Mouse (Mus musculus) urinary bladder, postnatal 14 days (tissue): ENCODE results near the gene Agpat2.
A peak's percentile ranks its signal among the peaks of the same experiment; 100 is the strongest.

Source experiments
- DNase-seq: peaks from one replicate; pipeline ENCODE4 v3.0.0; 2021; ENCODE audit warnings: low spot score

Gene Agpat2

GRCm38 (mm10) chr2:26595725-26596435 lies 8.3 kb downstream of the Agpat2 start:
- DNase-seq, result no peak

DNA sequence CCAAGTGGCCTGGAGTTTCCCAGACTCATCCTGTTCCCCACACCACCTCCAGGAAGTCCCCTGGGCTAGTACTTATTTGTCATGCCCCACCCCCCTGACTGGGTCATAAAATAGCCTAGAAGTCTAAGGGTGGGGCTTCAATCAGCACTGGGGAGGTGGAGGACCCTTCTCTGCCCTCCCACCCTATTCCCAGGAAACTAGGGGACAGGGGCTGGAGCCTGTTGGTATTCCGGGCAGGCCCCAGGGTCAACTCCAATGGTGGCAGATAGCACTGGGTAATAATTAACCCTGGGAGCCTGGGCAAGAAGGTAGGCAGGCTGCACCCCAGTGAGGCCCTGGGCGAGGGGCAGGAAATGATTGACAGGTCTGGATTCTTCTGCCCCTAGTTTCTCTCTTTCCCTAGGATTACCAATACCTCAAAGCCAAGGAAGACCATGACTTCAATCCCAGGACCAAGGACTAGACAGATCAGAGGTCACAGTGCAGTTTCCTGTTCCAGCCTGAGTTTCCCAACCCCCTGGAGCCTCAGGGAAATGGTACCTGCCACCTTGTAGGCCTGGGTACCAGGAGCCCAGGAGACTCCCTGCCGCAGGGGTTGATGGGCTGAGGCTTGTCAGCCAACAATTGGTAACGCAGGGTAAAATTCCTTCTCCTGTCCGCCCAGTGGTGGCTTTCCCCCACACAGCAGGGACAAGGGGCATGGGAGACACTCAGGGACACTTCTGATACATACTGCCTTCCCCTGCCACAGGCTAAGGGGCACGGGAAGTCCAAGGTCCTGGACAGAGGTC lies 9.1 kb downstream of the Agpat2 start:
- no peak for DNase-seq

DNA sequence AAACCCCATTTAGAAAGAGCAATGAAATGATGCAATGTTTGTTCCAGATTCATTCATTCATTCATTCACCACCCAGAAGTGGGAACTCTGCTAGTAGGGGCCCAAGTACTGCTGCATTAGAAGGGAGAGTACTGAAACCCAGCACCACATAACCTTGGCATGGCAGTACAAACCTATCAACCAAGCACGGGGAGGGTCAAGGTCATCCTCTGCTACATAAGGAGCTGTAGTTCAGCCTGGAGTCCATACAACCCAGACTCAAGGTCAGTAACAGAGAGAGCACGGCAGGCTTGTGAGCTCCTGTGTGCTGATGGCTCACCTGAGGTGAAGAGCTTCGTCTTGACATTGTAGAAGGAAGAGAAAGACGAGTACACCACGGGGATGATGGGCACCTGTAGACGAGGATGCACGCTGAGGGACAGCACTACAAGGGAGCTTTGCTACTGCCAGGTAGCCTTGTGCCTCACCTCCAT lies 9.7 kb downstream of the Agpat2 start:
- no peak for DNase-seq

- peak; percentile 54 for DNase-seq
Measured at GRCm38 (mm10) chr2:26594022-26594346, 10.2 kb downstream of the Agpat2 start.

DNA sequence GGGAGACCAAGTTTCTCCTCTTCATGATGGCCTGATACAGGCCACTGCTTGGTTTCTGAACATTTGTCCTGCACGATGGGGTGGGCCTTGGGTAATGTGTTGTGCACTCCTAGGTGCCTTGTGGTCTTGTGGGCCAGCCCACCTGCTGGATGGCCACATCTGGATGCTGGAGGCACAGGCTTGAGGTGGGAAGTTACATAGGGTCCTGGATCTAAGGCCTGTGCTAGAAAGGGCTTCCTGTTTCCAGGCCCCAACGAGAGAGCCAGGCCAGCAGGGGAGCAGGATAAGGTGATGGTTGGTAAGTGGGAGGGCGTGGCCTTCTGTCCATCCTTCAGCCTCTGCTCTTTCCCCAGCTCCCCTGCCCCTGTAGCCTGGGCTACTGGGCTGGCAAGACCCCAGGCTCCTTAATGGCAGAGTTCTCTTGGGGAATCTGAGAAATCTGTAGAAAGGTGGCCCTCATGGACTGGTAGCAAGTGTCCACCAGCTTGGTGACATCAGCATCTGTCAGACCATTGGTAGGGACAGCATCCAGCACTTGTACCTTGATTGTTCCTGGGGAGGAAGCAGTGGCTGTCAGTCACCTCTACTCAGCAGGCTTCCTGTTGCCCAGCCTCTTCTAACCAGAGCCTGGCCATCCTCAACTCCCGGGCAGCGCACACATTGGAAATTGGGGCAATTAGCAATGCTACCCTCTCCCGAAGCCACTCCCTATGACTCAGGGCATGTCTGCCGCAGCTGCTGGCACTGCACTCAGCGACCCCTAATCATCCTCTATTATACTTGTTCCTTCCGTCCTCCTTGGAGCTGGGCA lies 10.8 kb downstream of the Agpat2 start:
- DNase-seq, result no peak

DNA sequence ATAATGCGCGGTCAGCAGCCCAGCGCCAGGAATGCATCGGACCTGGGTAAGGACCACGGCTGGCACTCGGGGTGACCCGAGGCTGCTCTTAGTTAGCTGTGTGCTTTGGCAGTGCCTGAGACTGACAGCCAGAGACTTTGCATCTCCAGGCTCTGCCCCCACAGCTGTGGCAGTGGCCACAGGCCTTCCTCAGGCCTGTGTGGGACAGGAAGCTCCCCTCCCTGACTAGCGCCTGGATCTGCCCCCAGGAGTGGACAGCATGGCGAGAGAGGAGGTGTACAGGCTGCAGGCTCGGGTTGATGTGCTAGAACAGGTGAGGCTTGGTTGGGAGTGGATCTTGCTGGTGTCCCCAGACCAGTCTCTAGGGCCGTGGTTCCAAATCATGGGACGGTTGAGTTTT lies 12.8 kb downstream of the Agpat2 start:
- DNase-seq, result no peak

GRCm38 (mm10) chr2:26590962-26591361 lies 13.3 kb downstream of the Agpat2 start:
- DNase-seq, result no peak

- no peak for DNase-seq
Measured at GRCm38 (mm10) chr2:26590282-26590681, 13.9 kb downstream of the Agpat2 start.

DNA sequence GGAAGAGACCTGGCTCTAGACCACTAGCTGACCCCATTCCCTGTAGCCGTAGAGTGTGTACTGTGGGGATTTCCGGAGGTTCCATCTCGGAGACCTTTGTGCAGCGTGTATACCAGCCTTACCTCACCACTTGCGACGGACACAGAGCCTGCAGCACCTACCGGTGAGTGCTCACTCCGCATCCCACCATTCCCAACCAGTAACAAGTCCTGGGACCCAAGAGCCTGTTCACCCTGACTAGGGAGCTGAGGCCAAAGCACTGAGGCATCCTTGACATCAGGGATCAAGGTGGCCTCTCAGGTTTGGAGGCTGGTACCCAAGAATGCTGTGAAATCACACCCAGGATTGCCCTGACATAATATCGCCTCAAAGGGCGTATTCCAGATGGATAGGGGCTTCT lies 14.9 kb downstream of the Agpat2 start:
- DNase-seq, result no peak

DNA sequence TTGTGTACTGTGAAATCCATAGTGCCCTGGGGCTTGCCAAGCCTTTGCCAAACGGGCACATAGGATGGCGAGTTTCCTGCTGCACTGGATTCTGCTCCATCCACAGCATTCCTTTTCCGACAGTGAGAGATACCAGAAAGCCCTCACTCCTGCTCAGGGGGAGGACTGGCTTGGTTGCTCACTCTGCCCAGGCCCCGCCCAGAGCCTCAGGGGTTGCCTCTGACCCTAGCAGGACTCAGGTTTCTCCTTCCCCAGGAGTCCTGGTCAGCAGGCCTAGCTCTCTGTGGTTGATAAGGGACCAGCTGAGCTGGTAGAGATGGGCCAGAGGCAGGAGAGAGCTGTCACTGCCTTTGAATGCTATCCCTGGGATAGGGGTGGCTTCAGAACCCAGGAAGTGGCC lies 15.6 kb downstream of the Agpat2 start:
- DNase-seq, result no peak

GRCm38 (mm10) chr2:26587044-26587405 lies 17.2 kb downstream of the Agpat2 start:
- DNase-seq, result no peak

GRCm38 (mm10) chr2:26586294-26587043 lies 17.7 kb downstream of the Agpat2 start, which contains the start of gene Gm20532:
Gene Gm20532 (plus strand): TSS chr2:26586639.
- peak; percentile 62 for DNase-seq

DNA sequence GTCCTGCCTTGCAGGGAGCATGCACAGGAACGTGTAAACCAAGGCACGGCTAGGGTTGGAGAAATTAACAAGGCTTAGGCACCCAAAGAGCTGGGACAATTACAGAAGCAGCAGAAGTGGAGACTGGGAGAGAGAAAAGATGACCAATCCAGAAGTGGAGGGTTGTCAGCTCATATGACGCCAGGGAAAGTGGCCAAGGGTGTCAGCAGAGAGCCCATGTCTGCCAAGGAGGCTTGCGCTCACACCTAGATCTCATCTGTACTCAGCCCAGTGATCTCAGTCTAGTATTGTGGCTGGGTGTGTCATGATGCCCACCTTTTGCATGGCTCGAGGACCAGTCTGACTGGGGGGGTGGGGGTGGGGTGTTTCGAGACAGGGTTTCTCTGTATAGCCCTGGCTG lies 18.5 kb downstream of the Agpat2 start:
- DNase-seq, result no peak

DNA sequence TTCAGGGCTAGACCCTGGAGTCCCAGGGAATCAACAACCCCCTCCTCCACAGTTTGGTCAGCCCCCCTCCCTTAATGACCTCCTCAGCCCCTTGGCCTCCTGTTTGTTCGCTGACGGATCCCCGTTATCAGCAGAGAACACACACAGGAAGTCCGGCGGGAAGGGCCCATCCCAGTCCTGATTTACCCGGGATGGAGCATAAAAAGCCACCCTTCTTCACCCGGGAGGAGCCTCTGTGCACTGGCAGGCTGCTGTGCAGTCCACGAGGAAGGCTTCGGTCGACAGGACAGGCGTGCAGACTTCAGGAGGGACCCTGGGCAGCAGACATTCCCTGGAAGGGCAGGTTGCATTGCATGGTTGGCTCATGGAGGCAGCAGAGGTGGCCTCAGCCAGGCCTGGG lies 20.6 kb downstream of the Agpat2 start:
- no peak for DNase-seq

GRCm38 (mm10) chr2:26582741-26583140 lies 21.5 kb downstream of the Agpat2 start:
- no peak for DNase-seq

DNA sequence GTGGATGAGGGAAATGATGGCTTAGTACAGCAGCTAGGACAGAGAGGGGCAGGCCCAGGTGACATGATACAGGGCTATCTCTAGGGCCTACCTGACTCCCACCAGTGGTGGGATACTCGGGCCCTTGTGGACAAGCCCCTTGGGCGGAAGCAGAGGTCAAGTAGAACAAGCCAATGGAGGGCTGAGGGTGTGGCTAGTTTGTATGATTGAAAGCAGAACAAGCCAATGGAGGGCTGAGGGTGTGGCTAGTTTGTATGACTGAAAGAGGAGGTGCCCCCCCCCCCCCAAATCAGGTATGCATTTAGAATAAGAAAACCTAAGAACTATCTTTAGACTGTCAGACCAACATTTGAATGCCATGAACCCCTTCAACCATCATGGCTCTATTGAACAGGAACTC lies 22.0 kb downstream of the Agpat2 start:
- DNase-seq, result no peak

DNA sequence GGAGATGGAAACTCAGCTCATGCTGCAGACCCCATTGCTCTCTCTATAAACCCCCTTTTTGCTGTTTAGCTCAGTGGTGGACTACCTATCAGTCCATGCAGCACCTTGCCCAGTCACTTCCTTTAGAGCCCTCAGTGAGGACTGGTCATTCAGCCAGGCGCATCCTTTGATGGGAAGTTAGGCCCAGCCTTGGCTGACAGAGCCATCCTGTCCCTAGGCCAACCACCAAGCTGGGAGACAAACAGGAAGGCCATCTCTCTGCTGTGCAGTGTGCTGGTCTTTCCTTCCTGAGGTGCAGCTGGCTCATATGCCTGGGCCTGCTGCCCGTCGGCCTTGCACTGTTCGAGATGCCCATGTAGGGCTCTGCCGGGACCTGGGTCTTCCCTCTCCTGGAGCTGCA lies 23.5 kb downstream of the Agpat2 start:
- no peak for DNase-seq

- no peak for DNase-seq
Measured at GRCm38 (mm10) chr2:26579714-26580113, 24.5 kb downstream of the Agpat2 start, which contains the start of gene Egfl7. Gene Egfl7 (plus strand): TSS chr2:26580014.

- no peak for DNase-seq
Measured at GRCm38 (mm10) chr2:26578369-26578768, 25.8 kb downstream of the Agpat2 start.

- no peak for DNase-seq
Measured at GRCm38 (mm10) chr2:26576462-26576861, 27.8 kb downstream of the Agpat2 start.

- DNase-seq, result no peak
Measured at GRCm38 (mm10) chr2:26575865-26576264, 28.4 kb downstream of the Agpat2 start.

GRCm38 (mm10) chr2:26575378-26575777 lies 28.8 kb downstream of the Agpat2 start:
- DNase-seq, result no peak
